Mouse (Mus musculus): ENCODE results near the gene Plcg2.

- TF ChIP-seq POLR2A (IDR thresholded peaks at IDR 0.05; ENCODE audit: low read depth, low read length) (no peak), CTCF (conservative IDR thresholded peaks at IDR 0.05; ENCODE audit: insufficient read depth, insufficient read length, low read depth, low read length) (no peak)
These were observed 141.5 kb downstream of the Plcg2 start for GRCm38 (mm10) chr8:117639631-117640030.

Data from kidney, adult 2 months (tissue).